Mouse (Mus musculus): ENCODE measurements around the gene Gm16181. TPM values are rescaled to one million over a fixed set of nuclear protein-coding genes. Genes with fewer than 3 reads are reported as not detected.
A peak's percentile ranks its signal among the peaks of the same experiment; 100 is the strongest.

Gene Gm16181
- polyA plus RNA-seq, 1 experiment from 2014 or later: 0.38 TPM

DNA sequence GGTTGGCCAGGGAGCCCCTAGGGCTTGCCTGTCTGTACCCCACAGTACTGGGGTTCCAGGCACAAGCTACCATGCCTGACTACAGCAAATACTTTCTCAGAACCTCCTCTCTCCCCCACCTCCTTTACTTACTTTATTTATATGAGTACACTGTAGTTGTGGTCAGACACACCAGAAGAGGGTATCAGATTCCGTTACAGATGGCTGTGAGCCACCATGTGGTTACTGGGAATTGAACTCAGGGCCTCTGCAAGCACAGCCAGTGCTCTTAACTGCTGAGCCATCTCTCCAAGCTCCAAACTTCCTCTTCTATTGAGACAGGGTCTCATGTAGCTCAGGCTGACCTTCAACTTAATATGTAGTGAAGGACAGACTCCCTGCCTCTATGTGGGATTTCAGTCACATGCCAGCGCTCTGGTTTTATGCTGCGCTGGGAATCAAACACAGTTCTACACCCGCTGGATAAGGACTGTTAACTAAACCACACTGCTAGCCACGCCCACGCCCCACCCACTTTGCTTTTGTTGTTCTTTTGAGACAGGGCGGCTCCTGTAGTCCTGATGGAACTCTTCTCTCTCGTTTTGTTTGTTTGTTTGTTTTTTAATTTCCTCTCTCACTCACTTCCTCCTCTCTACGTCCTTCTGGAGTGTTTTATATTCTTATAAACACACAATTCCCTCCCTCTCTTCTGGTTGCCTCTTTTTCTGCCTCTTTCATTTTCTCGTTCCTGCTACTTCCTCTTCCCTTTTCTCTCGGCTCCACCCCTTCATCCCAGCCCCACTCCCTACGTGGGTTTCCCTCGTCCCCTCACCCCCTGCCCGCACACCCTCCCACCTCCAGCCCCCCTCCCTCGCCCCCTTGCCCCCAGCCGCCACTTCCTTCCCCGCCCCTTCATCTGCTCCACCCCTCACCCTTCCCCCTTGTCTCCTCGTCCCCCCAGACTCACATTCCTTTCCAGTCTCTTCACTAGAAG lies 34.7 kb upstream of the Gm16181 start:
- 4% methylated on average over 17 of the region's 18 CpGs for WGBS
- Histone ChIP-seq H3K27ac (ENCODE audit: low read length) (peak overlapping the region; percentile 73), H3K27me3 (ENCODE audit: control insufficient read depth, insufficient read depth, low read depth, low read length) (no peaks in the 10 kb centered on the region), H3K9me3 (replicated peaks; ENCODE audit: control insufficient read depth, low read length, poor library complexity, severe bottlenecking) (no peaks in the 10 kb centered on the region), H3K4me2 (ENCODE audit: low read length) (peak overlapping the region; percentile 60), H3K9ac (ENCODE audit: low read depth, low read length) (peak overlapping the region; percentile 38), H3K4me3 (ENCODE audit: low read depth, low read length) (peak overlapping the region; percentile 26), H3K36me3 (ENCODE audit: control insufficient read depth, insufficient read depth, low read length) (no peaks in the 10 kb centered on the region), H3K4me1 (ENCODE audit: control insufficient read depth, insufficient read depth, low read length) (no peaks in the 10 kb centered on the region; the same call in 1 of the 2 replicates)
- ATAC-seq: peak; percentile 58

DNA sequence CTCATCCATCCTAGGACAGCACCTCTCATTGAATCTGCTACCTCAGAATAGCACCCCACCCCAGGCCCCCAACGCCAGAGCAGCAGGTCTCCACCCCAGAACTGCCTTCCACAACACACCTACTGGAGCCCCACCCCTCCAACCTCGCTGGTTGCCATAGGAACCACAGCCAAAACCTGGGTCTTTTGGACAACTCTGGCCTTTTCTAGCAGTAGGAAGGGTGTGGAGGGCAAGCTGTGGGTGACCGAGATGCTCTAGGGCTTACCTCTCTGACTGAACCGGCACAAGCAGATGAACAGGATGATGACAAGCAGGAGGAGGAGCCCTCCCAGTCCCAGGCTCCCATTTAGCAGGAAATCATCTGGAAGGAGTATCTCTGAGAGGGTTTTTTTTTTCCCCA lies 34.0 kb upstream of the Gm16181 start:
- no peaks in the 10 kb centered on the region for H3K36me3 ChIP-seq (ENCODE audit: control insufficient read depth, insufficient read depth, low read length)
- peak; percentile 48; the same call in 1 of the 2 replicates for ATAC-seq
- 0% methylated on average over 4 of the region's 4 CpGs for WGBS
- peak overlapping the region; percentile 38 for H3K9ac ChIP-seq (ENCODE audit: low read depth, low read length)
- no peaks in the 10 kb centered on the region for H3K27me3 ChIP-seq (ENCODE audit: control insufficient read depth, insufficient read depth, low read depth, low read length)
- no peaks in the 10 kb centered on the region; the same call in 1 of the 2 replicates for H3K4me1 ChIP-seq (ENCODE audit: control insufficient read depth, insufficient read depth, low read length)
- peak overlapping the region; percentile 26 for H3K4me3 ChIP-seq (ENCODE audit: low read depth, low read length)
- peak overlapping the region; percentile 60 for H3K4me2 ChIP-seq (ENCODE audit: low read length)
- no peaks in the 10 kb centered on the region for H3K9me3 ChIP-seq (replicated peaks; ENCODE audit: control insufficient read depth, low read length, poor library complexity, severe bottlenecking)
- H3K27ac ChIP-seq (ENCODE audit: low read length): peak overlapping the region; percentile 73

DNA sequence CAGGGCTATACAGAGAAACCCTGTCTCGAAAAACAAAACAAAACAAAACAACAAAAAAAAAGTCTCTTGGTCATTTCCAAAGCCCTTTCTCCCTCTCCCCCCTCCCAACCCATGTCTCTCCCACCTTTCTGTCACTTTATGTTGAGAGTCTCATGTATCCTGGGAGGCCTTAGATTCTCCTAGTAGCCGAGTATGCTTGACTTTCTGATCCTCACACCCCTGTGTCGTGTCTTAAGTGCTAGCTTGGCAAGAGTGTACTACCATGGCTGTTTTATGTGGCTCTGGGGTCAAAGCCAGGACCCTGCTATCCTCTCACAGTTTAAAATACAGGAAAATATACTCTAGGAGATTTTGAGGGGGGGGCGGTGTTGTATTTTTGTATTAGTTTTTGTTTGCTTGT lies 33.3 kb upstream of the Gm16181 start:
- no peaks in the 10 kb centered on the region for H3K36me3 ChIP-seq (ENCODE audit: control insufficient read depth, insufficient read depth, low read length)
- no peaks in the 10 kb centered on the region for H3K27me3 ChIP-seq (ENCODE audit: control insufficient read depth, insufficient read depth, low read depth, low read length)
- no peaks in the 10 kb centered on the region; the same call in 1 of the 2 replicates for H3K4me1 ChIP-seq (ENCODE audit: control insufficient read depth, insufficient read depth, low read length)
- no peak overlapping the region for H3K9ac ChIP-seq (ENCODE audit: low read depth, low read length)
- H3K9me3 ChIP-seq (replicated peaks; ENCODE audit: control insufficient read depth, low read length, poor library complexity, severe bottlenecking): no peaks in the 10 kb centered on the region
- 74% methylated on average over 4 of the region's 4 CpGs for WGBS
- no peak for ATAC-seq
- H3K27ac ChIP-seq (ENCODE audit: low read length): no peak overlapping the region
- H3K4me2 ChIP-seq (ENCODE audit: low read length): no peak overlapping the region
- H3K4me3 ChIP-seq (ENCODE audit: low read depth, low read length): no peak overlapping the region

DNA sequence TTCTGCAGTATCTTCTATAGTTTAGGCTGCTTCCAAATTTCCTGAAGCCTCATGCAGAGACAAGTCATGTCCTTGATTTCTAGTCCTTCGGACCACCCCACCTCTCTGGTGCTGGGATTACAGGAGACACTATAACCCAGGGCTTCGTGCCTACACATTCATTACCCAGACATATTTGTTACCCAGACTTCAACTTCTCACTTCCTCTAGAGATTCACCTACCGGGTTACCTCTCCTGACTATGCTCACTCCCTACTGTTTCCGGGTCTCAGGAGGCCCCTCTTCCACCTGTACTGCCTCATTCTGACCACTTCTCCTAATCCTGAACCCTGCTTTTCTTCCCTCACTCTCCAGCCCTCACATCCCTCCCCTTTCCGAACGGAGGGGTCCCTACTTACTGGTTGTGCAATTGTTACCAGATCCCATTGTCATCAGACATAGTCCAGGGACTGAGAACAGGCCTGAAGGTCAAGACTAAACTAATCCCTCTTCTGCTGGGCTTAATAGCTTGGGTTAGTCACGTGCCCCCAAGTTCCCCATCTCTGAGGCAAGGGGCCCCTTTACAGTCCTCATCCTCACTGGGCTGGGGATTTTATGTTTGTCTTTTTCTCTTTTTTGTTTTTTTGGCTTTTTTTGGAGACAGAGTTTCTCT lies 32.5 kb upstream of the Gm16181 start, which contains the start of gene Lst1:
Gene Lst1, minus strand, starts transcription at position 481 of the 652 bp plus-strand sequence.
- Histone ChIP-seq H3K9me3 (replicated peaks; ENCODE audit: control insufficient read depth, low read length, poor library complexity, severe bottlenecking) (no peaks in the 10 kb centered on the region), H3K27ac (ENCODE audit: low read length) (no peak within 1 kb of the TSS), H3K4me3 (ENCODE audit: low read depth, low read length) (no peak within 1 kb of the TSS), H3K27me3 (ENCODE audit: control insufficient read depth, insufficient read depth, low read depth, low read length) (no peaks in the 10 kb centered on the region), H3K36me3 (ENCODE audit: control insufficient read depth, insufficient read depth, low read length) (no peaks in the 10 kb centered on the region), H3K4me1 (ENCODE audit: control insufficient read depth, insufficient read depth, low read length) (no peaks in the 10 kb centered on the region; the same call in 1 of the 2 replicates), H3K4me2 (ENCODE audit: low read length) (no peak within 1 kb of the TSS), H3K9ac (ENCODE audit: low read depth, low read length) (no peak within 1 kb of the TSS)
- WGBS: 59% methylated on average over 7 of the region's 7 CpGs
- no peak for ATAC-seq

DNA sequence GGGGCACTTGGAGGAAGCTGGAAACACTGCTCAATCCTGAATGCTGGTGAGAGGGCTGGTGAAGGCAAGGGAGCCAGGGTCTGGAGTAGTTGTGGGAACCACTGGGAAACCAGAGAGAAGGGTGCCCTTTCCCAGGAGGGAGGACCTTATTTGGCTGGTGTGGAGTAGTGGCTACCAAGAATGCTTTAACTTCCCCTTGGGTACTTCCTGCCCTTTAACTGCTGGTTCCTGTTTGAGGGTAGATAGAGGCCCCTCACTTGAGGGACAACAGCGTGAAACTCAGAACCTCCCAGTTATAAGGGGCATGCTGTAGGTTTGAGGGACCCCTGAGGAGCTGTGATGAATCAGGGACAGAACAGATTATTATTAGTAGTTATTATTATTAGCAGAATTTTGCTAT lies 31.4 kb upstream of the Gm16181 start:
- WGBS: 79% methylated on average over 1 of the region's 1 CpGs
- no peaks in the 10 kb centered on the region for H3K27me3 ChIP-seq (ENCODE audit: control insufficient read depth, insufficient read depth, low read depth, low read length)
- H3K27ac ChIP-seq (ENCODE audit: low read length): no peak overlapping the region
- H3K36me3 ChIP-seq (ENCODE audit: control insufficient read depth, insufficient read depth, low read length): no peaks in the 10 kb centered on the region
- no peak overlapping the region for H3K4me2 ChIP-seq (ENCODE audit: low read length)
- H3K9me3 ChIP-seq (replicated peaks; ENCODE audit: control insufficient read depth, low read length, poor library complexity, severe bottlenecking): no peaks in the 10 kb centered on the region
- no peak overlapping the region for H3K4me3 ChIP-seq (ENCODE audit: low read depth, low read length)
- no peaks in the 10 kb centered on the region; the same call in 1 of the 2 replicates for H3K4me1 ChIP-seq (ENCODE audit: control insufficient read depth, insufficient read depth, low read length)
- H3K9ac ChIP-seq (ENCODE audit: low read depth, low read length): no peak overlapping the region
- no peak for ATAC-seq

DNA sequence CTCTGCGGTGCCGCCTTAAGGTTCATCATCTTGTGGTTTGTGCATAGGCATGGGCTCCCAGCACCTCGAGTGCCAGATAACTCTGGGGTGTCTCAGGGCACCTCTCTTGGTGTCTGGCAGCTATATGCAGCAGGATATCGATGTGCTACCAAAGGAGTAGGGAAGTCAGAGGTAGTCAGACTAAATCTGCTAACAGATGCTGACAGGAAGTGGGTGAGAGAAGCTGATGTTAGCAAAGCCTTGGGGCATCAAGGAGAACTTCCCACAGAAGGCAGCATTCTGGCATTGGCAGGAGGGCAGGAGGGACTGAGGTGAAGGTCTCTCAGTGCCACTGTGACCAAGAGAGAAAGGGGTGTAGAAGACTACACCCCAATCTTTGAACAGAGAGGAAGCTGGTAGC lies 30.5 kb upstream of the Gm16181 start:
- WGBS: 77% methylated on average over 4 of the region's 4 CpGs
- Histone ChIP-seq H3K9me3 (replicated peaks; ENCODE audit: control insufficient read depth, low read length, poor library complexity, severe bottlenecking) (no peaks in the 10 kb centered on the region), H3K36me3 (ENCODE audit: control insufficient read depth, insufficient read depth, low read length) (no peaks in the 10 kb centered on the region), H3K4me2 (ENCODE audit: low read length) (no peak overlapping the region), H3K4me3 (ENCODE audit: low read depth, low read length) (no peak overlapping the region), H3K27ac (ENCODE audit: low read length) (no peak overlapping the region), H3K4me1 (ENCODE audit: control insufficient read depth, insufficient read depth, low read length) (no peaks in the 10 kb centered on the region; the same call in 1 of the 2 replicates), H3K27me3 (ENCODE audit: control insufficient read depth, insufficient read depth, low read depth, low read length) (peaks cover 5% of the 10 kb centered on the region), H3K9ac (ENCODE audit: low read depth, low read length) (no peak overlapping the region)
- ATAC-seq: no peak

DNA sequence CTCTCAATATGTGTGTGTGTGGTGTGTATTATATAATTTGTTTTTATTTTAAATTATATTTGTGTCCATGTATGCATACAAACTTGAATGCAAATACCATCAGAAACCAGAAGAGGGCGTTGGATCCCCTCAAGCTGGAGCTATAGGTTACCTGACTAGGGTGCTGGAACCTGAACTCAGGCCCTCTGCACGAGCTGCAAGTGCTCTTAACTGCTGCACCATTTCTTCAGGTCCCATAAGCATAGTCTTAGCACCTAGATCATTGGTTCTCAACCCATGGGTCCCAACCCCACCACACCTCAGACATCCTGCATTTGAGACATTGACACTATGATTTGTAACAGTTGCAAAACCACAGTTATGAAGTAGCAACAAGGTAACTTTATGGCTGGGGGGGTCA lies 28.9 kb upstream of the Gm16181 start:
- H3K4me2 ChIP-seq (ENCODE audit: low read length): no peak overlapping the region
- ATAC-seq: no peak
- WGBS: 68% methylated on average over 2 of the region's 2 CpGs
- peaks cover 9% of the 10 kb centered on the region; the same call in 1 of the 2 replicates for H3K4me1 ChIP-seq (ENCODE audit: control insufficient read depth, insufficient read depth, low read length)
- no peak overlapping the region for H3K9ac ChIP-seq (ENCODE audit: low read depth, low read length)
- no peak overlapping the region for H3K27ac ChIP-seq (ENCODE audit: low read length)
- H3K9me3 ChIP-seq (replicated peaks; ENCODE audit: control insufficient read depth, low read length, poor library complexity, severe bottlenecking): no peaks in the 10 kb centered on the region
- H3K36me3 ChIP-seq (ENCODE audit: control insufficient read depth, insufficient read depth, low read length): no peaks in the 10 kb centered on the region
- H3K27me3 ChIP-seq (ENCODE audit: control insufficient read depth, insufficient read depth, low read depth, low read length): peaks cover 17% of the 10 kb centered on the region
- no peak overlapping the region for H3K4me3 ChIP-seq (ENCODE audit: low read depth, low read length)

DNA sequence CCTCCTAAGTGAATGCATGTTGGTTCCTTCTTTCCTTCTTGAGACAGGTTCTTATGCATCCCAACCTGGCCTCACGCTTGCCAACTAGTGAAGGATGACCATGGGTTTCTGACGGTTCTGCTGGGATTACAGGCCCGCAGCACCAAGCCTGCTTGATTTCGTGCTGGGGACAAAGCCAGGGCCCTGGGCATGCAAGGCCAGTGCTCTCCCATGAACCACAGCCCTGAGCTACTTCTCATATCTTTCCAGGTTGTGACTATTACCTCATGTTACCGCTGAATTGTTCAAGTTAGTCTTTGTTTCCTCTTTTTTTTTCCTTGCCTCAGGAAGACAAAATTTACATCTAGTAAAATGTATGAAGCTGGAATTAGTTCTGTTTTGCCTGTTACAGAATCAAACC lies 27.7 kb upstream of the Gm16181 start:
- ATAC-seq: no peak
- Histone ChIP-seq H3K4me1 (ENCODE audit: control insufficient read depth, insufficient read depth, low read length) (peaks cover 9% of the 10 kb centered on the region; the same call in 1 of the 2 replicates), H3K4me3 (ENCODE audit: low read depth, low read length) (no peak overlapping the region), H3K36me3 (ENCODE audit: control insufficient read depth, insufficient read depth, low read length) (no peaks in the 10 kb centered on the region), H3K27me3 (ENCODE audit: control insufficient read depth, insufficient read depth, low read depth, low read length) (peaks cover 21% of the 10 kb centered on the region), H3K27ac (ENCODE audit: low read length) (no peak overlapping the region), H3K9ac (ENCODE audit: low read depth, low read length) (no peak overlapping the region), H3K9me3 (replicated peaks; ENCODE audit: control insufficient read depth, low read length, poor library complexity, severe bottlenecking) (no peaks in the 10 kb centered on the region), H3K4me2 (ENCODE audit: low read length) (no peak overlapping the region)
- 83% methylated on average over 5 of the region's 5 CpGs for WGBS

Measured in midbrain, embryonic 16.5 days (tissue).